Mouse (Mus musculus) CH12.LX (cell line): Measurements from ENCODE around the gene Akap8. TPM values are rescaled to one million over a fixed set of nuclear protein-coding genes. Genes with fewer than 3 reads are reported as not detected.
A peak's percentile ranks its signal among the peaks of the same experiment; 100 is the strongest.

Experiments
- DNase-seq: peaks from one replicate; pipeline ENCODE4 v3.0.0-alpha.2; 2013; ENCODE audit errors: extremely low read depth
- H3K27ac ChIP-seq: 2 replicates; pipeline ENCODE4 v1.5.1; 2012; ENCODE audit warnings: low read depth, mild to moderate bottlenecking, control low read depth, moderate library complexity; ENCODE audit not compliant: insufficient read depth
- H3K27me3 ChIP-seq: replicated peaks from 2 replicates; pipeline ENCODE3; 2012; ENCODE audit warnings: inconsistent platforms
- H3K36me3 ChIP-seq, 2 experiments: replicated peaks in 1 of 2; 2 replicates each; pipeline versions ENCODE3 to v1.6.1; 2012; ENCODE audit warnings: inconsistent platforms in 1 of 2, low read length in 1 of 2, mild to moderate bottlenecking in 1 of 2, mixed read lengths in 1 of 2, moderate library complexity in 1 of 2; ENCODE audit not compliant: control insufficient read depth in 1 of 2, insufficient read depth in 1 of 2
- H3K4me1 ChIP-seq, 2 experiments: 2 replicates each; pipeline ENCODE4 v1.6.1; 2012; ENCODE audit warnings: inconsistent platforms in 1 of 2, moderate library complexity in 1 of 2; ENCODE audit not compliant: insufficient read depth in 2 of 2, control insufficient read depth in 1 of 2
- H3K4me2 ChIP-seq: 2 replicates; pipeline ENCODE4 v1.6.1; 2012; ENCODE audit warnings: low read depth, mild to moderate bottlenecking, control low read depth; ENCODE audit not compliant: poor library complexity, insufficient read depth, severe bottlenecking
- H3K4me3 ChIP-seq, 3 experiments: fragments of 150-350 bp in 1 of 3; sonication (generic) in 1 of 3; replicated peaks in 1 of 3; 2 replicates each; pipeline versions ENCODE3 to v1.5.1; 2011 to 2012; ENCODE audit warnings: low read depth in 2 of 3, low read length in 2 of 3, mild to moderate bottlenecking in 2 of 3, moderate library complexity in 2 of 3, control low read depth in 1 of 3, improper control_type of control experiment in 1 of 3, inconsistent platforms in 1 of 3, mixed read lengths in 1 of 3; ENCODE audit not compliant: poor library complexity in 1 of 3
- H3K79me2 ChIP-seq: replicated peaks from 2 replicates; pipeline ENCODE4 v1.6.1; 2012; ENCODE audit warnings: mild to moderate bottlenecking, moderate library complexity; ENCODE audit not compliant: control insufficient read depth, poor library complexity, insufficient read depth, severe bottlenecking; ENCODE audit errors: extremely low read depth
- H3K9ac ChIP-seq: 2 replicates; pipeline ENCODE4 v1.6.1; 2012; ENCODE audit warnings: low read depth, mild to moderate bottlenecking, control low read depth, moderate library complexity; ENCODE audit not compliant: insufficient read depth
- H3K9me3 ChIP-seq: replicated peaks from 2 replicates; pipeline ENCODE3; 2012; ENCODE audit warnings: low read length, inconsistent platforms, mixed read lengths
- BHLHE40 ChIP-seq: IDR thresholded peaks from 2 replicates; pipeline ENCODE4 v1.6.1; 2011; ENCODE audit warnings: mild to moderate bottlenecking, low read depth, low read length, improper control_type of control experiment
- CHD2 ChIP-seq: IDR thresholded peaks from 2 replicates; pipeline ENCODE4 v1.6.1; 2011; ENCODE audit warnings: low read length, improper control_type of control experiment
- CTCF ChIP-seq, 2 experiments: IDR thresholded peaks in 1 of 2; conservative IDR thresholded peaks in 1 of 2; 2 replicates each; pipeline ENCODE4 v1.5.1; 2011 to 2012; ENCODE audit warnings: low read depth in 2 of 2, low read length in 2 of 2, improper control_type of control experiment in 1 of 2, inconsistent platforms in 1 of 2, mild to moderate bottlenecking in 1 of 2, moderate library complexity in 1 of 2
- GABPA ChIP-seq: IDR thresholded peaks from 2 replicates; pipeline ENCODE4 v1.6.1; 2012; ENCODE audit warnings: low read depth, low read length, improper control_type of control experiment, inconsistent platforms; ENCODE audit not compliant: insufficient replicate concordance
- IRF4 ChIP-seq: IDR thresholded peaks from 2 replicates; pipeline ENCODE4 v1.6.1; 2014; ENCODE audit warnings: low read depth, mild to moderate bottlenecking, inconsistent platforms, low read length, improper control_type of control experiment
- JUN ChIP-seq: IDR thresholded peaks from 2 replicates; pipeline ENCODE4 v1.6.1; 2011; ENCODE audit warnings: low read depth, mild to moderate bottlenecking, low read length, improper control_type of control experiment, moderate library complexity; ENCODE audit not compliant: insufficient read depth
- JUND ChIP-seq: conservative IDR thresholded peaks from 2 replicates; pipeline ENCODE4 v1.6.1; 2011; ENCODE audit warnings: low read depth, low read length, improper control_type of control experiment
- KAT2A ChIP-seq: IDR thresholded peaks from 2 replicates; pipeline ENCODE4 v1.6.1; 2012; ENCODE audit warnings: low read length, improper control_type of control experiment, inconsistent platforms; ENCODE audit not compliant: insufficient replicate concordance
- MAFK ChIP-seq: IDR thresholded peaks from 2 replicates; pipeline ENCODE4 v1.6.1; 2011; ENCODE audit warnings: low read length, improper control_type of control experiment; ENCODE audit not compliant: insufficient replicate concordance
- MAX ChIP-seq: IDR thresholded peaks from 2 replicates; pipeline ENCODE4 v1.6.1; 2011; ENCODE audit warnings: low read length, improper control_type of control experiment
- MEF2A ChIP-seq: IDR thresholded peaks from 2 replicates; pipeline ENCODE4 v1.6.1; 2014; ENCODE audit warnings: low read depth, mild to moderate bottlenecking, inconsistent platforms, low read length, improper control_type of control experiment, borderline replicate concordance
- MXI1 ChIP-seq: IDR thresholded peaks from 2 replicates; pipeline ENCODE4 v1.6.1; 2011; ENCODE audit warnings: mild to moderate bottlenecking, low read depth, low read length, improper control_type of control experiment
- NELFE ChIP-seq: IDR thresholded peaks from 2 replicates; pipeline ENCODE4 v1.6.1; 2011; ENCODE audit warnings: low read depth, low read length, improper control_type of control experiment
- POLR2A ChIP-seq: IDR thresholded peaks from 2 replicates; pipeline ENCODE4 v1.6.1; 2011; ENCODE audit warnings: low read depth, mild to moderate bottlenecking, improper control_type of control experiment, low read length
- POLR2AphosphoS2 ChIP-seq: IDR thresholded peaks from 2 replicates; pipeline ENCODE4 v1.6.1; 2011; ENCODE audit warnings: low read depth, low read length, improper control_type of control experiment
- RAD21 ChIP-seq: IDR thresholded peaks from 2 replicates; pipeline ENCODE4 v1.6.1; 2011; ENCODE audit warnings: low read depth, mild to moderate bottlenecking, low read length, improper control_type of control experiment, moderate library complexity
- TBP ChIP-seq: conservative IDR thresholded peaks from 2 replicates; pipeline ENCODE4 v1.6.1; 2011; ENCODE audit warnings: low read depth, low read length, improper control_type of control experiment
- TCF12 ChIP-seq: IDR thresholded peaks from 2 replicates; pipeline ENCODE4 v1.6.1; 2014; ENCODE audit warnings: low read depth, mild to moderate bottlenecking, inconsistent platforms, low read length, improper control_type of control experiment
- USF1 ChIP-seq: IDR thresholded peaks from 2 replicates; pipeline ENCODE4 v1.6.1; 2014; ENCODE audit warnings: low read depth, mild to moderate bottlenecking, inconsistent platforms, low read length, improper control_type of control experiment
- USF2 ChIP-seq: conservative IDR thresholded peaks from 2 replicates; pipeline ENCODE4 v1.6.1; 2011; ENCODE audit warnings: low read depth, low read length, improper control_type of control experiment
- ZKSCAN1 ChIP-seq: IDR thresholded peaks from 2 replicates; pipeline ENCODE4 v1.6.1; 2012; ENCODE audit warnings: low read depth, inconsistent platforms, low read length, improper control_type of control experiment, borderline replicate concordance
- ZMIZ1 ChIP-seq: IDR thresholded peaks from 2 replicates; pipeline ENCODE4 v1.6.1; 2012; ENCODE audit warnings: low read depth, mild to moderate bottlenecking, inconsistent platforms, low read length, improper control_type of control experiment
- dilution Hi-C: fragments of 300-500 bp; cut with MboI; formaldehyde crosslinking; loops from 2 replicates; pipeline ENCODE4 v1.14.3; 2020; ENCODE audit warnings: low sequenced_read_pairs; ENCODE audit not compliant: extremely low pct_unique_long_range_greater_than_20kb, extremely low pct_ligation_motif_present
- in situ Hi-C: fragments of 300-500 bp; cut with MboI; formaldehyde crosslinking; loops from 3 replicates; pipeline ENCODE4 v1.14.3; 2019; ENCODE audit warnings: low sequenced_read_pairs, low pct_ligation_motif_present, low pct_unique_long_range_greater_than_20kb, mixed read lengths
- polyA plus RNA-seq: library from polyadenylated mRNA; unstranded; fragments of >175 nt; gene quantifications from 2 replicates; pipeline ENCODE4 v1.2.1, GENCODE M21; 2012; ENCODE audit warnings: low read depth; ENCODE audit not compliant: insufficient read length
- total RNA-seq, 2 experiments: library from RNA; depleted of rRNA; stranded (reverse); fragments of 300-350 nt in 1 of 2; fragments of >200 nt in 1 of 2; gene quantifications; 2 replicates each; pipeline ENCODE4 v1.2.3; 2012 to 2014

Gene Akap8
- total and polyA plus RNA-seq, 3 experiments, result 62.5 to 146 (median 75.2) TPM

GRCm38 (mm10) chr17:32295160-32295559 is 25.9 kb downstream of the Akap8 start:
- H3K4me3 ChIP-seq, result no peak overlapping the region
- no peak overlapping the region for H3K9ac ChIP-seq
- H3K9me3 ChIP-seq, result peaks cover 2% of the 10 kb centered on the region
- dilution Hi-C loops (no loop called here), in situ Hi-C loops (no loop called here)
- TF ChIP-seq MXI1 (no peak), MAFK (peak; percentile 99), ZKSCAN1 (no peak), GABPA (no peak)
- H3K36me3 ChIP-seq, result no peaks in the 10 kb centered on the region
- no peak for DNase-seq
- 0 out of 4 replicates have a peak, but pooled peaks cover 0 to 7% of the 10 kb centered on the region in 2 experiments for H3K4me1 ChIP-seq
- H3K79me2 ChIP-seq, result no peaks in the 10 kb centered on the region
- H3K4me2 ChIP-seq, result no peak overlapping the region
- H3K27me3 ChIP-seq, result no peaks in the 10 kb centered on the region
- no peak overlapping the region for H3K27ac ChIP-seq

GRCm38 (mm10) chr17:32285138-32285670 is 35.8 kb downstream of the Akap8 start:
- Histone ChIP-seq H3K4me3 (peak overlapping the region; percentile 79 to 93 (median 83)), H3K79me2 (peaks cover 44% of the 10 kb centered on the region), H3K9ac (peak overlapping the region; percentile 76), H3K27me3 (no peaks in the 10 kb centered on the region)
- dilution Hi-C loops (no loop called here), in situ Hi-C loops (loop anchor here (5.0 kb wide), 1 partner anchor 43 kb away; no protein-coding TSS in a partner anchor)
- TF ChIP-seq TCF12 (no peak), CHD2 (no peak), ZKSCAN1 (no peak), CTCF (conservative IDR thresholded peaks at IDR 0.05 in 1 of 2, IDR thresholded peaks at IDR 0.05 in 1 of 2; ENCODE audit: low read depth in 2 of 2, low read length in 2 of 2) (no peak), IRF4 (no peak), POLR2A (no peak), ZMIZ1 (no peak), NELFE (no peak)
- TF ChIP-seq, all 38 proteins: peak for 0
- Histone ChIP-seq H3K9me3 (no peaks in the 10 kb centered on the region), H3K4me1 (peaks cover 6 to 32% of the 10 kb centered on the region in 2 experiments; a peak in 3 of 4 replicates), H3K4me2 (peak overlapping the region; percentile 92), H3K36me3 (peaks cover 0 to 5% of the 10 kb centered on the region in 2 experiments), H3K27ac (no peak overlapping the region)
- DNase-seq, result no peak

GRCm38 (mm10) chr17:32284262-32285137 is 36.5 kb downstream of the Akap8 start, which contains the start of gene Brd4:
Gene Brd4, minus strand, starts transcription at chr17:32284722.
- Histone ChIP-seq H3K27me3 (no peaks in the 10 kb centered on the region), H3K79me2 (peaks cover 51% of the 10 kb centered on the region), H3K4me1 (peaks cover 8 to 40% of the 10 kb centered on the region in 2 experiments; a peak in 3 of 4 replicates), H3K27ac (peak within 1 kb of the TSS; percentile 89), H3K9me3 (no peaks in the 10 kb centered on the region), H3K9ac (peak within 1 kb of the TSS; percentile 76), H3K36me3 (peaks cover 0 to 6% of the 10 kb centered on the region in 2 experiments), H3K4me2 (peak within 1 kb of the TSS; percentile 92), H3K4me3 (peak within 1 kb of the TSS; percentile 83 to 94 (median 93))
- in situ Hi-C loops, result loop anchor here (5.0 kb wide), 1 partner anchor 42 kb away; no protein-coding TSS in a partner anchor
- peak; percentile 80 for DNase-seq
- dilution Hi-C loops, result no loop called here
- no peak for TF ChIP-seq JUND
- peak; percentile 6 for TF ChIP-seq RAD21
- TF ChIP-seq KAT2A, result no peak
- TF ChIP-seq POLR2AphosphoS2, result peak; percentile 84; the same call in 1 of the 2 replicates
- TF ChIP-seq MAFK, result no peak
- 0 out of 2 replicates have a peak, but pooled peaks have one; percentile 26 for TF ChIP-seq BHLHE40
- TF ChIP-seq MAX, result no peak
- TF ChIP-seq CTCF (conservative IDR thresholded peaks at IDR 0.05 in 1 of 2, IDR thresholded peaks at IDR 0.05 in 1 of 2; ENCODE audit: low read depth in 2 of 2, low read length in 2 of 2), result peak in 1 of 2 experiments; percentile 27; a peak in 2 of 4 replicates
- no peak for TF ChIP-seq CHD2
- TF ChIP-seq JUN, result no peak; the same call in 1 of the 2 replicates
- 0 out of 2 replicates have a peak, but pooled peaks have one; percentile 39 for TF ChIP-seq MEF2A
- TF ChIP-seq USF1, result no peak
- 0 out of 2 replicates have a peak, but pooled peaks have one; percentile 61 for TF ChIP-seq TBP
- no peak; the same call in none of the 2 replicates for TF ChIP-seq ZMIZ1
- no peak for TF ChIP-seq USF2
- TF ChIP-seq POLR2A, result peak; percentile 96
